Mouse (Mus musculus) MEL (cell line): ENCODE results near the gene Tnfrsf11a. TPM values are rescaled to one million over a fixed set of nuclear protein-coding genes. Genes with fewer than 3 reads are reported as not detected.

Experiments
- DNase-seq: peaks from one replicate; pipeline ENCODE4 v3.0.0; 2011; ENCODE audit warnings: low read depth, low spot score
- H3K27ac ChIP-seq: 2 replicates; pipeline ENCODE4 v1.5.1; 2012; ENCODE audit warnings: low read depth, mild to moderate bottlenecking, control low read depth, low read length, moderate library complexity; ENCODE audit not compliant: control insufficient read depth
- H3K27me3 ChIP-seq, 2 experiments: fragments of 150-350 bp in 1 of 2; sonication (generic) in 1 of 2; 2 replicates each; pipeline ENCODE4 v1.6.1; 2012; ENCODE audit warnings: low read length in 2 of 2, mild to moderate bottlenecking in 2 of 2, improper control_type of control experiment in 1 of 2, moderate library complexity in 1 of 2; ENCODE audit not compliant: insufficient read depth in 2 of 2, control insufficient read depth in 1 of 2
- H3K36me3 ChIP-seq, 2 experiments: 2 replicates each; pipeline ENCODE4 v1.6.1; 2012 to 2014; ENCODE audit warnings: low read length in 2 of 2, improper control_type of control experiment in 1 of 2, inconsistent platforms in 1 of 2, mild to moderate bottlenecking in 1 of 2; ENCODE audit not compliant: insufficient read depth in 2 of 2, control insufficient read depth in 1 of 2
- H3K4me1 ChIP-seq, 2 experiments: fragments of 150-350 bp in 1 of 2; sonication (generic) in 1 of 2; 2 replicates each; pipeline ENCODE4 v1.6.1; 2012; ENCODE audit warnings: low read length in 2 of 2, improper control_type of control experiment in 1 of 2, mild to moderate bottlenecking in 1 of 2; ENCODE audit not compliant: insufficient read depth in 2 of 2, control insufficient read depth in 1 of 2
- H3K4me3 ChIP-seq, 2 experiments: fragments of 150-350 bp in 1 of 2; sonication (generic) in 1 of 2; 2 replicates each; pipeline ENCODE4 v1.5.1; 2012; ENCODE audit warnings: low read depth in 2 of 2, low read length in 2 of 2, mild to moderate bottlenecking in 2 of 2, moderate library complexity in 2 of 2, control low read depth in 1 of 2, improper control_type of control experiment in 1 of 2; ENCODE audit not compliant: control insufficient read depth in 1 of 2, insufficient read depth in 1 of 2
- H3K79me2 ChIP-seq: 2 replicates; pipeline ENCODE4 v1.6.1; 2012; ENCODE audit warnings: mild to moderate bottlenecking, low read length, moderate library complexity; ENCODE audit not compliant: control insufficient read depth, poor library complexity, insufficient read depth
- H3K9ac ChIP-seq: 2 replicates; pipeline ENCODE4 v1.6.1; 2012; ENCODE audit warnings: low read depth, mild to moderate bottlenecking, control low read depth, low read length, moderate library complexity; ENCODE audit not compliant: control insufficient read depth, poor library complexity, severe bottlenecking
- H3K9me3 ChIP-seq: fragments of 150-350 bp; sonication (generic); replicated peaks from 2 replicates; pipeline ENCODE4 v1.6.1; 2012; ENCODE audit warnings: mild to moderate bottlenecking, low read length, improper control_type of control experiment, moderate library complexity; ENCODE audit not compliant: insufficient read depth
- HCFC1 ChIP-seq: IDR thresholded peaks from 2 replicates; pipeline ENCODE4 v1.6.1; 2012; ENCODE audit warnings: low read depth, mild to moderate bottlenecking, inconsistent platforms, low read length, improper control_type of control experiment, moderate library complexity
- JUND ChIP-seq: IDR thresholded peaks from 2 replicates; pipeline ENCODE4 v1.6.1; 2011; ENCODE audit warnings: low read depth, mild to moderate bottlenecking, improper control_type of control experiment, low read length
- MAFK ChIP-seq: IDR thresholded peaks from 2 replicates; pipeline ENCODE4 v1.6.1; 2011; ENCODE audit warnings: low read depth, mild to moderate bottlenecking, low read length, improper control_type of control experiment, borderline replicate concordance
- MAZ ChIP-seq: IDR thresholded peaks from 2 replicates; pipeline ENCODE4 v1.6.1; 2012; ENCODE audit warnings: low read depth, mild to moderate bottlenecking, inconsistent platforms, low read length, improper control_type of control experiment
- SIN3A ChIP-seq: IDR thresholded peaks from 2 replicates; pipeline ENCODE4 v1.6.1; 2012; ENCODE audit warnings: low read length, improper control_type of control experiment, inconsistent platforms
- SMC3 ChIP-seq: IDR thresholded peaks from 2 replicates; pipeline ENCODE4 v1.6.1; 2011; ENCODE audit warnings: low read depth, low read length, improper control_type of control experiment
- TBP ChIP-seq: IDR thresholded peaks from 2 replicates; pipeline ENCODE4 v1.8.0; 2011; ENCODE audit warnings: low read depth, low read length, improper control_type of control experiment
- USF2 ChIP-seq, 2 experiments: IDR thresholded peaks; 2 replicates each; pipeline ENCODE4 v1.6.1; 2011 to 2012; ENCODE audit warnings: improper control_type of control experiment in 2 of 2, low read length in 2 of 2, borderline replicate concordance in 1 of 2, inconsistent platforms in 1 of 2, low read depth in 1 of 2, mild to moderate bottlenecking in 1 of 2; ENCODE audit not compliant: insufficient read depth in 1 of 2
- ZNF384 ChIP-seq: IDR thresholded peaks from 2 replicates; pipeline ENCODE4 v1.6.1; 2012; ENCODE audit warnings: low read depth, mild to moderate bottlenecking, inconsistent platforms, low read length, improper control_type of control experiment
- polyA plus RNA-seq, 2 experiments: library from polyadenylated mRNA; stranded (reverse) in 1 of 2; unstranded in 1 of 2; fragments of >175 nt in 1 of 2; fragments of >200 nt in 1 of 2; gene quantifications; 2 replicates each; pipeline versions ENCODE4 v1.2.1 to v1.2.4; 2012; ENCODE audit warnings: low replicate concordance in 2 of 2, low read depth in 1 of 2; ENCODE audit not compliant: insufficient read length in 2 of 2, insufficient read depth in 1 of 2, missing spikeins in 1 of 2
- total RNA-seq: library from RNA; depleted of rRNA; stranded (reverse); fragments of 300-350 nt; gene quantifications from 2 replicates; pipeline ENCODE4 v1.2.3, GENCODE M21; 2012

Gene Tnfrsf11a
- total and polyA plus RNA-seq, 3 experiments: not detected

DNA sequence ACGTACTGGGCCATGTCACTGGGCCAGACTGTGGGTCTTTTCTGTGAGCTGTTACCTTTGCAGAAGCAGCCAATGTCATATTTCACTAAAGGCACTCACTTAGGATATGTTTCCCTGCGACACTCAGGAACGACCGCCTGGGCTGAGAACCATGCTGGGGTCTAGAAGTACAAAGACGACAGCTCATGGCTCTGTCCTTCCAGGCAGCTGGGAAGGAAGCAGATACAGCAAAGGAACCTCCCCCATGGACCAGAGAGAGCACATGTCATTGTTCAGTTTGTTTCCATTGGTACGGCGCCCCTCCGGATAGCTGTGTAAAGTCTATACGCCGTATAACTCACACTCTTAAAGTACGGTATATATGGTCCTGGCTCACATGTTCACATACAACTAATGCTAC lies 97.9 kb downstream of the Tnfrsf11a start:
- Histone ChIP-seq H3K27ac (no peak overlapping the region), H3K9me3 (no peaks in the 10 kb centered on the region), H3K4me3 (no peak overlapping the region), H3K36me3 (peaks cover 0 to 3% of the 10 kb centered on the region in 2 experiments; a peak in 1 of 4 replicates), H3K9ac (no peak overlapping the region), H3K4me1 (no peaks in the 10 kb centered on the region), H3K79me2 (no peaks in the 10 kb centered on the region), H3K27me3 (peaks cover 0 to 1% of the 10 kb centered on the region in 2 experiments; a peak in 1 of 4 replicates)
- TF ChIP-seq MAZ: no peak
- no peak for TF ChIP-seq ZNF384
- no peak for TF ChIP-seq MAFK
- no peak for TF ChIP-seq JUND
- TF ChIP-seq SIN3A: no peak
- DNase-seq: no peak

DNA sequence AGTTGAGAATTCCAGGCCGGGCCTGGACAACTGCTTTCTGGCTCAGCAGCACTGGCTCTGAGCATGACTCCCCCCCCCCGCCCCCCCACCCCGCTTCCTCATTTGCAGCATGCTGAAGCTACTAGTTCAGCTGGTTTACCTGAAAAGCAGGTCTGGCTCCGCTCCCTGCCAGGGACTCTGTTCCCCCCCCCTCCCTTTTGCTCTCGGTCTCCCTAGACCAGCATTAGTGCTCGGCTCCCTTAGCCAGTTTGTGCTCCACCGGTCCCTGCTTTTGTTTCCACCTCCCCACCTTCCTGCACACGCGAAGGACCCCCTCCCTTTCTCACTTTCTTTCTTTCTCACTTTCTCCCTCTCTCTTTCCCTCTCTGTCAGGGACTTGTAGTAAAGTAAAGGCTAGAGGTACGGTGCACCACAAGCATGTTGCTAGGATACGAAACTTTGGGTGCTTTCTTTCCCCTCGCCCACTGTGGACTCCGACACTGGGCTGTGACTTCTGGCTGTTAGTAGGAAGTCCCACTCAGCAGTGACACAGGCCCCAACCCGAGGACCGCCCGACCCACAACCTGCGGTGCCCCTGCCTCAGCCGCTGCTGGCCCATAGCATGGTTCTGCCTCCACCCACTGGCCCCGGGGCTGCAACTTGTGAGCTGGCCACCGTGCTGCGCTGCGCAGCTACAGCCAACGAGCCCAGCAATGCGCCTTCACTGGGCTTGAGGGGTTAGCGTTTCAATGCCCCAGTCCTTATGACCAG lies 100.2 kb downstream of the Tnfrsf11a start:
- no peak overlapping the region for H3K9ac ChIP-seq
- no peaks in the 10 kb centered on the region for H3K4me1 ChIP-seq
- DNase-seq: no peak
- TF ChIP-seq TBP (no peak), JUND (no peak), USF2 (IDR thresholded peaks at IDR 0.05; ENCODE audit: borderline replicate concordance in 1 of 2, insufficient read depth in 1 of 2, low read depth in 1 of 2, low read length in 2 of 2) (no peak), HCFC1 (no peak)
- H3K36me3 ChIP-seq: peaks cover 0 to 3% of the 10 kb centered on the region in 2 experiments; a peak in 1 of 4 replicates
- H3K4me3 ChIP-seq: no peak overlapping the region
- H3K27me3 ChIP-seq: peaks cover 0 to 1% of the 10 kb centered on the region in 2 experiments; a peak in 1 of 4 replicates
- no peak overlapping the region for H3K27ac ChIP-seq
- no peaks in the 10 kb centered on the region for H3K79me2 ChIP-seq
- H3K9me3 ChIP-seq: no peaks in the 10 kb centered on the region

DNA sequence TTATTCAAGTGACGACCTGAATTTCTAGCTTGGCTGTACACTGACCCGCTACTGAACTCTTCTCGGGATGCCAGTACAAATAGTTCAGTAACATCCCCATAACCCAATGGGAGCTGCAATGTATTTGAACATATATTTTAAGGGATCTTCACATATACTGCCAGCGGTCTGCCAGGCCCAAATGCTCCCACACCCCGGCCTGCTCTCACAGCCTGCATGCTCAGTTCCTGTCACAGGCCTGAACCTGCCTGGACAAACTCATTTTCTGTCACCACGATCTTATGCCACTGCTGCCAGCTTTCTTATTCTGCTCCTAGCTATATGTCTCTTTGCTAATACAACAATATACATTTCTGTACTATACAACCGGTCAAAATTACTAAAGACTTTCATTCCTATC lies 100.9 kb downstream of the Tnfrsf11a start:
- H3K4me3 ChIP-seq: no peak overlapping the region
- no peaks in the 10 kb centered on the region for H3K9me3 ChIP-seq
- H3K4me1 ChIP-seq: no peaks in the 10 kb centered on the region
- no peak for TF ChIP-seq SMC3
- no peak overlapping the region for H3K27ac ChIP-seq
- no peak overlapping the region for H3K9ac ChIP-seq
- no peak for DNase-seq
- H3K79me2 ChIP-seq: no peaks in the 10 kb centered on the region
- peaks cover 0 to 3% of the 10 kb centered on the region in 2 experiments; a peak in 1 of 4 replicates for H3K36me3 ChIP-seq
- peaks cover 0 to 1% of the 10 kb centered on the region in 2 experiments; a peak in 1 of 4 replicates for H3K27me3 ChIP-seq
